Comparison of ENCODE assay signal across 25 mouse cellular contexts in genomic region chr1:37013006-37013405, GRCm38 (mm10). TPM values are rescaled to one million over a fixed set of nuclear protein-coding genes. Genes with fewer than 3 reads are reported as not detected.
DNase-seq lines count a peak whose midpoint lies in the region; ATAC-seq and TF ChIP-seq lines count a peak whose summit lies in the region.
"Had no signal": no experiment of that assay in that cellular context is flagged by ENCODE, and none has a peak within 500 bp of the region (broad histone marks: within the 10 kb centered on the region; RNA-seq: fewer than 3 reads in every experiment).

No protein-coding gene starts in this region.

- no peak for ATAC-seq in intestine, postnatal 0 days
- ATAC-seq in intestine, embryonic 16.5 days = no peak
- ATAC-seq in monocyte, adult 5-6 weeks (replicated peaks; ENCODE audit: insufficient number of reproducible peaks, low FRiP score, low TSS enrichment, poor library complexity, severe bottlenecking) = peak; percentile 89
- ATAC-seq: forebrain, postnatal 0 days; inflammation-experienced regulatory T-cells, adult 6 months had no signal

- H3K4me2 ChIP-seq in intestine, postnatal 0 days (replicated peaks; ENCODE audit: low read depth) = no peak overlapping the region
- H3K4me2 ChIP-seq in intestine, embryonic 16.5 days (ENCODE audit: low read depth, low read length) = no peak overlapping the region
- H3K4me2 ChIP-seq: embryonic facial prominence, embryonic 15.5 days; forebrain, embryonic 12.5 days; heart, embryonic 15.5 days; hindbrain, embryonic 15.5 days; lung, embryonic 15.5 days; midbrain, embryonic 11.5 days had no signal

- no peaks in the 10 kb centered on the region for H3K4me1 ChIP-seq in intestine, postnatal 0 days (replicated peaks; ENCODE audit: control insufficient read depth, insufficient read depth, low read length)
- H3K4me1 ChIP-seq in intestine, embryonic 16.5 days (ENCODE audit: control insufficient read depth, insufficient read depth, low read length) = no peaks in the 10 kb centered on the region
- H3K4me1 ChIP-seq: embryonic facial prominence, embryonic 15.5 days; forebrain, embryonic 12.5 days; heart, embryonic 10.5 days; heart, embryonic 15.5 days; hindbrain, embryonic 15.5 days; lung, embryonic 15.5 days had no signal

- no peak overlapping the region for H3K4me3 ChIP-seq in intestine, postnatal 0 days (ENCODE audit: low read depth, low read length)
- no peak overlapping the region for H3K4me3 ChIP-seq in intestine, embryonic 16.5 days (ENCODE audit: low read length)
- H3K4me3 ChIP-seq: embryonic facial prominence, embryonic 10.5 days; embryonic facial prominence, embryonic 15.5 days; forebrain, embryonic 12.5 days; heart, embryonic 10.5 days; heart, embryonic 15.5 days; hindbrain, embryonic 15.5 days; lung, embryonic 15.5 days had no signal

- DNase-seq in Muller cell, postnatal 12 days (ENCODE audit: inconsistent ontology term) = peak; percentile 6
- peak; percentile 46 for DNase-seq in R1 (ENCODE audit: low read depth, low spot score)
- no peak for DNase-seq in frontal cortex, postnatal 36 days (ENCODE audit: low spot score in 2 of 2)
- DNase-seq: adrenal gland, adult 8-10 months; B cell, adult 2 months; cerebellum, adult 8-10 months; cerebellum, postnatal 25 days; forebrain, postnatal 0 days; liver; retina, postnatal 1 day had no signal

- H3K36me3 ChIP-seq in intestine, postnatal 0 days (ENCODE audit: control insufficient read depth, insufficient read depth) = no peaks in the 10 kb centered on the region
- no peaks in the 10 kb centered on the region for H3K36me3 ChIP-seq in intestine, embryonic 16.5 days (ENCODE audit: control insufficient read depth, insufficient read depth, low read length)
- H3K36me3 ChIP-seq: embryonic facial prominence, embryonic 10.5 days; embryonic facial prominence, embryonic 15.5 days; forebrain, embryonic 12.5 days; heart, embryonic 10.5 days; heart, embryonic 15.5 days; hindbrain, embryonic 15.5 days; lung, embryonic 15.5 days had no signal

- WGBS in intestine, postnatal 0 days = 86% methylated on average over 2 of the region's 2 CpGs
- 85% methylated on average over 2 of the region's 2 CpGs for WGBS in intestine, embryonic 16.5 days

- no peaks in the 10 kb centered on the region for H3K27me3 ChIP-seq in intestine, postnatal 0 days (replicated peaks; ENCODE audit: control insufficient read depth, insufficient read depth, low read length)
- no peaks in the 10 kb centered on the region for H3K27me3 ChIP-seq in intestine, embryonic 16.5 days (replicated peaks; ENCODE audit: control insufficient read depth, insufficient read depth, low read length)
- H3K27me3 ChIP-seq: embryonic facial prominence, embryonic 15.5 days; forebrain, embryonic 12.5 days; heart, embryonic 15.5 days; hindbrain, embryonic 15.5 days; lung, embryonic 15.5 days had no signal

- TF ChIP-seq CTCF in intestine, postnatal 0 days (IDR thresholded peaks at IDR 0.05; ENCODE audit: low read depth) = peak; percentile 30; the same call in 1 of the 2 replicates

- no peak overlapping the region for H3K9ac ChIP-seq in intestine, postnatal 0 days (ENCODE audit: low read depth, low read length)
- no peak overlapping the region for H3K9ac ChIP-seq in intestine, embryonic 16.5 days (ENCODE audit: low read depth, low read length)
- H3K9ac ChIP-seq: embryonic facial prominence, embryonic 15.5 days; forebrain, embryonic 12.5 days; forebrain, postnatal 0 days; heart, embryonic 15.5 days; hindbrain, embryonic 15.5 days; liver, embryonic 14.5 days; lung, embryonic 15.5 days had no signal

- H3K27ac ChIP-seq in intestine, postnatal 0 days (ENCODE audit: low read depth, low read length) = no peak overlapping the region
- no peak overlapping the region for H3K27ac ChIP-seq in intestine, embryonic 16.5 days (ENCODE audit: low read length)
- H3K27ac ChIP-seq: embryonic facial prominence, embryonic 10.5 days; embryonic facial prominence, embryonic 15.5 days; forebrain, embryonic 12.5 days; heart, embryonic 10.5 days; heart, embryonic 15.5 days; hindbrain, embryonic 15.5 days; liver, embryonic 14.5 days; lung, embryonic 15.5 days; macrophage had no signal

- H3K9me3 ChIP-seq in intestine, postnatal 0 days (ENCODE audit: control insufficient read depth) = no peaks in the 10 kb centered on the region
- no peaks in the 10 kb centered on the region for H3K9me3 ChIP-seq in intestine, embryonic 16.5 days (ENCODE audit: control insufficient read depth, low read length)
- H3K9me3 ChIP-seq: embryonic facial prominence, embryonic 10.5 days; embryonic facial prominence, embryonic 15.5 days; forebrain, embryonic 12.5 days; heart, embryonic 10.5 days; heart, embryonic 15.5 days; hindbrain, embryonic 15.5 days; lung, embryonic 15.5 days had no signal

RNA-seq across cellular contexts. Expression of gene Vwa3b, which starts 13.4 kb away (rescaled TPM):
- 1.1 and 1.2 TPM in 2 replicates for polyA plus RNA-seq in intestine, postnatal 0 days (2015; fragmentation: Nextera tagmentation; extraction: Ambion mirVana)
- 1.7 TPM in 2 replicates for polyA plus RNA-seq in intestine, embryonic 16.5 days (2015; fragmentation: Nextera tagmentation; extraction: Ambion mirVana)
- 0.96 to 1.6 TPM in 2 of 3 replicates, not detected in the other for total RNA-seq in monocyte, adult 5-6 weeks (2017)
- total RNA-seq: hematopoietic stem cell, adult 5-6 weeks had no signal
- polyA plus RNA-seq: heart, embryonic 10.5 days; liver, embryonic 14.5 days; macrophage had no signal

Comparison
In these comparisons a context has a peak if more than half of its experiments do, and no peak if none do; other contexts are left out.
1. DNase-seq: peak in Muller cell, postnatal 12 days (single experiment) and R1 (single experiment); none in frontal cortex, postnatal 36 days (0 of 2).